Mouse (Mus musculus): ENCODE data around the gene Pnrc2. TPM values are rescaled to one million over a fixed set of nuclear protein-coding genes. Genes with fewer than 3 reads are reported as not detected.

Pnrc2 gene
- polyA plus RNA-seq, 1 experiment from 2014 or later: 234 TPM

DNA sequence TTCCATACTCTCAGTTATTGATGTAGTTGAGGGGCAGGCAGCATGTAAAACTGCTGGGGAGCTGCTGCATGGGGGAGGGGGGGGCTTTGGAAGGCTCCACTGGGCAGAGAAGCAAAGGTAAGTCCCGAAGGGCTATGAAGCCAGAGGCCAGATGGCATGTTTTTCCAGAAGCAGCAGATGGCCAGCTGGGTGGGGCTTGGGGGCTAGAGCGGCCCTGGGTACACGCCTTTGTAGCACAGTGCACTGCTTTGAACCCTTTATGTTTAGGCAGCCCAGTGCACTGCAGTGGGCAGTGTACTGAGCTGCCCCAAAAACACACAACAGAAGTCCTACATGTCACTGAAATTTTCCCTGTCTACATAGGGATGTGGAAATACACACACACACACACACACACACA lies 39.2 kb upstream of the Pnrc2 start:
- Histone ChIP-seq H3K27me3 (ENCODE audit: control insufficient read depth, insufficient read depth, low read length) (no peaks in the 10 kb centered on the region), H3K27ac (ENCODE audit: low read depth, low read length) (peak overlapping the region; percentile 37; the same call in 1 of the 2 replicates), H3K4me2 (ENCODE audit: low read depth, low read length, severe bottlenecking) (no peak overlapping the region), H3K4me1 (replicated peaks; ENCODE audit: control insufficient read depth, insufficient read depth, low read length) (peaks cover 4% of the 10 kb centered on the region; the same call in 1 of the 2 replicates), H3K9me3 (ENCODE audit: control insufficient read depth, low read length) (no peaks in the 10 kb centered on the region), H3K36me3 (ENCODE audit: control insufficient read depth, insufficient read depth, low read length) (no peaks in the 10 kb centered on the region), H3K4me3 (ENCODE audit: low read depth, low read length) (no peak overlapping the region), H3K9ac (ENCODE audit: low read length) (no peak overlapping the region)
- WGBS: 26% methylated on average over 3 of the region's 3 CpGs
- peak; percentile 76; the same call in 1 of the 2 replicates for ATAC-seq (replicated peaks; ENCODE audit: low FRiP score)
- peak; percentile 64 for DNase-seq (ENCODE audit: low spot score)

DNA sequence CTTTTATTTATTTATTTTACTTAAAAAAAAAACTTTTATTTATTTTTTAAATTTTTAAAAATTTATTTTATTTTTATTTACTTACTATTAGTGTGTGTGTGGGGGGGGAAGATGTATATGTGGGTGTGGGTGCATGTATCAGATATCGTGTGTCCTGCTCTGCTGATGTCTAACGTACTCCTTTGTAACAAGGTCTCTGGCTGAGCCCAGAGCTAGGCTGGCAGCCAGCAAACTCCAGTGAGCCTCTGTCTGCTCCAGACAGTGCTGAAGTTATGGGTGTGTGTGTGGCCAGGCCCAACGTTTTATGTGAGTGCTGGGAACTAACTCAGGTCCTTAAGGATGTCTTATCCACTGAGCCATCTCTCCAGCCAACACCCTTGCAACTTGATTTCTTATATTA lies 38.5 kb upstream of the Pnrc2 start:
- H3K4me3 ChIP-seq (ENCODE audit: low read depth, low read length): no peak overlapping the region
- no peaks in the 10 kb centered on the region for H3K9me3 ChIP-seq (ENCODE audit: control insufficient read depth, low read length)
- H3K27ac ChIP-seq (ENCODE audit: low read depth, low read length): no peak overlapping the region
- no peaks in the 10 kb centered on the region for H3K27me3 ChIP-seq (ENCODE audit: control insufficient read depth, insufficient read depth, low read length)
- H3K4me1 ChIP-seq (replicated peaks; ENCODE audit: control insufficient read depth, insufficient read depth, low read length): peaks cover 4% of the 10 kb centered on the region; the same call in 1 of the 2 replicates
- H3K4me2 ChIP-seq (ENCODE audit: low read depth, low read length, severe bottlenecking): no peak overlapping the region
- ATAC-seq (replicated peaks; ENCODE audit: low FRiP score) (no peak), DNase-seq (ENCODE audit: low spot score) (no peak)
- no peak overlapping the region for H3K9ac ChIP-seq (ENCODE audit: low read length)
- no peaks in the 10 kb centered on the region for H3K36me3 ChIP-seq (ENCODE audit: control insufficient read depth, insufficient read depth, low read length)
- WGBS: 69% methylated on average over 3 of the region's 3 CpGs

DNA sequence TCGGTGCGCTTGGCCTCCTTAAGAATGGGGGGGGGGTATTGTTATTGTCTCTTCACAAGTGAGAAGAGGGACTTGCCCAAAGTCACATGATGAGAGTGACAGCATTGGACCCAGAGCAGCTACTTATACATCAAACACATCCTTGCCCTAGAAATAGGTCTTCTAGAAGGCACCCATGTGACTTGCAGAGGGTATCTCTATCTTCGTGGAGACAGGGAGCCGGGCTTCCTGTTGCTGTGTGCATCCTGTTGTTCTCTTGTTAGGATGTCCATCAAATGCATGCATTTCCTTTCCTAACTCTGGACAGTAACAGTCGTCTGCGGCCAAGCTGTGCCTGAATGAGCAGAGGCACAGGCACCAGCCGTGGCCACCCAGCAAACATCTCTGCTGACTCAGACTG lies 37.9 kb upstream of the Pnrc2 start:
- no peak overlapping the region for H3K9ac ChIP-seq (ENCODE audit: low read length)
- no peak overlapping the region for H3K4me2 ChIP-seq (ENCODE audit: low read depth, low read length, severe bottlenecking)
- 76% methylated on average over 7 of the region's 7 CpGs for WGBS
- ATAC-seq (replicated peaks; ENCODE audit: low FRiP score): no peak
- no peak overlapping the region for H3K27ac ChIP-seq (ENCODE audit: low read depth, low read length)
- H3K4me3 ChIP-seq (ENCODE audit: low read depth, low read length): no peak overlapping the region
- no peak for DNase-seq (ENCODE audit: low spot score)
- H3K27me3 ChIP-seq (ENCODE audit: control insufficient read depth, insufficient read depth, low read length): no peaks in the 10 kb centered on the region
- H3K4me1 ChIP-seq (replicated peaks; ENCODE audit: control insufficient read depth, insufficient read depth, low read length): peaks cover 4% of the 10 kb centered on the region; the same call in 1 of the 2 replicates
- no peaks in the 10 kb centered on the region for H3K36me3 ChIP-seq (ENCODE audit: control insufficient read depth, insufficient read depth, low read length)
- no peaks in the 10 kb centered on the region for H3K9me3 ChIP-seq (ENCODE audit: control insufficient read depth, low read length)

DNA sequence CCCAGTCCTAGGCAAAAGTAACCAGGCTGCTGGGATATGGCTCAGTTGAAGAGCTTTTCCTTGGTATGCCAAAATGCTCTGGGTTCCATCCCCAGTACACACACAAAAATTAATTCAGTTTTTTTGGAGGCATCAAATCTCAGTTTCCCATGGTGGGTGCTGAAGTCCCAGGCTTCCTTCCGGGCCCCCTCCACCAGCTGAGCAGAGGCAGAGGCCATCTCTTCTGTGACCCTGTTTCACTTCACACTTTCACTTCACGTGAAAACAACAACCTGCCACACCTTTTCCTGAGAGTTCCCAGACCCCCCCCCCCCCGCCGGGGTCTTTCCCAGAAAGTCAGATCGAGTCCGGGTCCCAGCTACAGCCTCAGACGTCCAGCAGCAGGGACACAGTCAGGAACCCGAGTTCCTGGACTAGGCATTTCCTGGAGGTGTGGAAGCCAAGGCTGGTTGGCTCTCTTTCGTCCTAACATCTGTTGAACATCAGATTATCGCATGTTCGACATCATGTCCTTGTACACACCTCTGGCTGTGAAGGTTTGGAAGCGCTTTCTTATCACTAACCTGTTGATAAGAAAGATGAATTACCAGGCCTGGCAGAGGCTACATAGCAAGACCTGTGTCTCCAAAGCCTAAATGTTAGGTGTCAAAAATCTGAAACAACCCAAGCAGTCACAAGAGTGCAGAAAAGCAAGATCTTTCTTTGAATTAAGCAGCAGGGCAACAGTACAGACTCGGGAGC lies 35.8 kb upstream of the Pnrc2 start:
- Histone ChIP-seq H3K4me2 (ENCODE audit: low read depth, low read length, severe bottlenecking) (no peak overlapping the region), H3K4me1 (replicated peaks; ENCODE audit: control insufficient read depth, insufficient read depth, low read length) (peaks cover 4% of the 10 kb centered on the region; the same call in 1 of the 2 replicates), H3K27me3 (ENCODE audit: control insufficient read depth, insufficient read depth, low read length) (no peaks in the 10 kb centered on the region), H3K4me3 (ENCODE audit: low read depth, low read length) (no peak overlapping the region), H3K27ac (ENCODE audit: low read depth, low read length) (no peak overlapping the region), H3K36me3 (ENCODE audit: control insufficient read depth, insufficient read depth, low read length) (no peaks in the 10 kb centered on the region), H3K9ac (ENCODE audit: low read length) (no peak overlapping the region), H3K9me3 (ENCODE audit: control insufficient read depth, low read length) (no peaks in the 10 kb centered on the region)
- DNase-seq (ENCODE audit: low spot score) (no peak), ATAC-seq (replicated peaks; ENCODE audit: low FRiP score) (no peak)
- 76% methylated on average over 13 of the region's 13 CpGs for WGBS

DNA sequence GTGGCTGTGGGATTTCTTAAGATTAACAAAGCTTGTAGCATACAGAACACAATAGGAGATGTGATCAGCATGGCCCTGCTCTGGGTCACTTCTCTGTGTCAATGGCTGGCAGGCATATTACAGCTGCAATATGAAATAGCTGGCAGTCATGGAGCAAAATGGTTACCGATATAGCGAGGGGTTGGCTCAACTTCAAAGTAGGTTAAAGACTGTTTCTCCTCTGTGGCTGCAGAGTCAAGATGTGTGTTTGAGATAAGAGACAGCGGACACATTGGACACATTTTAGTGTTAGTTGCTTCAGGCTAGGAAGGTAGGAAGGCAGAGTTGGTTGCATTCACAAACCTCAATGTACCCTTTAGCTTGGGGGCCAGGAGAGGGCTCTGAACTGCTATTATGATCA lies 33.0 kb upstream of the Pnrc2 start:
- H3K4me1 ChIP-seq (replicated peaks; ENCODE audit: control insufficient read depth, insufficient read depth, low read length): no peaks in the 10 kb centered on the region
- H3K9ac ChIP-seq (ENCODE audit: low read length): no peak overlapping the region
- H3K27me3 ChIP-seq (ENCODE audit: control insufficient read depth, insufficient read depth, low read length): no peaks in the 10 kb centered on the region
- no peak overlapping the region for H3K27ac ChIP-seq (ENCODE audit: low read depth, low read length)
- DNase-seq (ENCODE audit: low spot score) (no peak), ATAC-seq (replicated peaks; ENCODE audit: low FRiP score) (no peak)
- no peaks in the 10 kb centered on the region for H3K9me3 ChIP-seq (ENCODE audit: control insufficient read depth, low read length)
- H3K4me2 ChIP-seq (ENCODE audit: low read depth, low read length, severe bottlenecking): no peak overlapping the region
- 90% methylated on average over 3 of the region's 3 CpGs for WGBS
- no peaks in the 10 kb centered on the region for H3K36me3 ChIP-seq (ENCODE audit: control insufficient read depth, insufficient read depth, low read length)
- no peak overlapping the region for H3K4me3 ChIP-seq (ENCODE audit: low read depth, low read length)

DNA sequence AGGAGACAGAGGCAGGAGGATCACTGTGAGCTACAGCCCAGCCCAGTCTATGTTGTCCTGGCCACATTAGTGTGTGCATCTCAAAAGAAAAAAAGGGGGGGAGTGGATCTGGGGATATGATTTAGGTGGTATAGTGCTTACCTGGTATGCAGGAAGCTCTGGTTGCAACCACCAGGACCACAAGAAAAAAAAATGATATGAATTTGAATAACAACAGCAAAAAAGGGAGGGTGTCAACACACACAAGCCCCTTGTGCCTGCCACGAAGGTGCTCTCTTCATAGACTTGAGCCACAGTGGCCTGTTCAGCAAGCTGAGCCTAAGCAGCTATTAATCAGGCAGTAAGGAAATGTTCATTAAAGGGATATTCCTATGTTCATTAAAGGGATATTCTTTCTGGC lies 31.2 kb upstream of the Pnrc2 start:
- H3K9ac ChIP-seq (ENCODE audit: low read length): no peak overlapping the region
- H3K4me2 ChIP-seq (ENCODE audit: low read depth, low read length, severe bottlenecking): no peak overlapping the region
- no peaks in the 10 kb centered on the region for H3K36me3 ChIP-seq (ENCODE audit: control insufficient read depth, insufficient read depth, low read length)
- no peak overlapping the region for H3K4me3 ChIP-seq (ENCODE audit: low read depth, low read length)
- no peak overlapping the region for H3K27ac ChIP-seq (ENCODE audit: low read depth, low read length)
- WGBS: 63% methylated on average over 1 of the region's 1 CpGs
- no peak for DNase-seq (ENCODE audit: low spot score)
- H3K9me3 ChIP-seq (ENCODE audit: control insufficient read depth, low read length): no peaks in the 10 kb centered on the region
- no peaks in the 10 kb centered on the region for H3K4me1 ChIP-seq (replicated peaks; ENCODE audit: control insufficient read depth, insufficient read depth, low read length)
- no peak for ATAC-seq (replicated peaks; ENCODE audit: low FRiP score)
- H3K27me3 ChIP-seq (ENCODE audit: control insufficient read depth, insufficient read depth, low read length): no peaks in the 10 kb centered on the region

DNA sequence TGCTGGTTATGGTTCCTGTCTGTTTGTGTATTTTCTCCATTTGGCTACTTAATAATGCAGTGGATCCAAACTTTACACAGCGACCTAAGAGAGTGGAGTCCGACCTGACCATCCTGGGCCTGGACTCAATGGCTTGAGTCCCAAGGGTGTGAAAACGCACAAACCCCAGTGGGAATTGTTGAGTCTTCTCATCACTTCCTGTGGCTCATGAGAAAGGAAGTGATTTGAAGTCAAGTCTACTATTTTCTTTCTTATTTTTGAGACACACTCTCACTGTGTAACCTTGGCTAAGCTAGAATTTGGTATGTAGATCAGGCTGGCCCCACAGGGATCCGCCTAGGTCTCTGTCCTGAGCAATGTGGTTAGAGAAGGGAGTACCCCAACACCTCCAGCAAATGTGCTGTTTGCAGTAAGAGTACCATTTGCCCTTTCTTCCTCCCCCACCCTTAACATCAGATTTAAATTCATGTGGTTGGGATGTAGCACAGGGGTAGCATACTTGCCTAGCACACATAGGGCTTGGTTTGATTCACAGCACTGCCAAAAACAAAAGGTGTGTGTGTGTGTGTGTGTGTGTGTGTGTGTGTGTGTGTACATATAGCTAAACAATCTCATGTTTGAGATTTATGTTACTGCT lies 29.1 kb upstream of the Pnrc2 start:
- ATAC-seq (replicated peaks; ENCODE audit: low FRiP score) (no peak), DNase-seq (ENCODE audit: low spot score) (no peak)
- Histone ChIP-seq H3K27me3 (ENCODE audit: control insufficient read depth, insufficient read depth, low read length) (no peaks in the 10 kb centered on the region), H3K4me2 (ENCODE audit: low read depth, low read length, severe bottlenecking) (no peak overlapping the region), H3K9me3 (ENCODE audit: control insufficient read depth, low read length) (no peaks in the 10 kb centered on the region), H3K4me1 (replicated peaks; ENCODE audit: control insufficient read depth, insufficient read depth, low read length) (no peaks in the 10 kb centered on the region), H3K4me3 (ENCODE audit: low read depth, low read length) (no peak overlapping the region), H3K27ac (ENCODE audit: low read depth, low read length) (no peak overlapping the region), H3K36me3 (ENCODE audit: control insufficient read depth, insufficient read depth, low read length) (no peaks in the 10 kb centered on the region), H3K9ac (ENCODE audit: low read length) (no peak overlapping the region)
- 95% methylated on average over 4 of the region's 4 CpGs for WGBS

DNA sequence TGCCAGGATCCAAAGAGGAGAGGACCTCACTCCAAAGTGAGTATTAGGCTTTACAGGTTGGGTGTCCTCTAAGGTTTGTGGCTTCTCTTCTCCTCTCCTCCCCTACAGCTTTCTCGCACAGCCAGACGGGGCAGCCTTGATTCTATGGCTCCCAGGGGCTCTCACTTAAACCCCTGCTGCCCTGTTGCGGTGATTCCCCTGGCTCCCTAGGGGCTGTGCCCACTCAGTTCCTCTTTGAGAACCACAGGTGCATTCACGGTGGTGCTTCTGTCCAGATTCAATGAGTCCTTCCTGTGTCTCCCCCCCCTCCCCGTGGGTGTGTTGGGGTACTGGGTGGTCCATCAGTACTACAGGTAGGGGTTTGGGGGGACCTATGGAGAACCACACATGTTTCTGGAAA lies 26.4 kb upstream of the Pnrc2 start:
- WGBS: 75% methylated on average over 5 of the region's 5 CpGs

DNA sequence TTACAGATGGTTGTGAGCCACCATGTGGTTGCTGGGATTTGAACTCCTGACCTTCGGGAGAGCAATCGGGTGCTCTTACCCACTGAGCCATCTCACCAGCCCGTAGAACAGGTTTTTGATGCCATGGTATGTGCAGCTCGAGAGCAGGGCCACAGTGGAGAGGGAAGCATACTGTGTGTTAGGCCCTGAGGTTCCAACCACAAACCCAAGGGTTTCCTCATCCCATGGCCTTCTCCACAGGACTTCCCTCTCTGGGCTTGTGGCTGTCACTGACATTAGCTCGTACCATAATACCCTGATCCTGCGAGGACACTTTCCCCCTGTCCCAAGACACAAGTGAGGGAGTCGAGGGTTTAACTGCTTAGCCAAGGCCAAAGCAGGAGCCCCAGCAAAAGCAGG lies 25.4 kb upstream of the Pnrc2 start:
- Histone ChIP-seq H3K4me2 (ENCODE audit: low read depth, low read length, severe bottlenecking) (no peak overlapping the region), H3K9ac (ENCODE audit: low read length) (no peak overlapping the region), H3K27ac (ENCODE audit: low read depth, low read length) (no peak overlapping the region), H3K4me3 (ENCODE audit: low read depth, low read length) (no peak overlapping the region), H3K27me3 (ENCODE audit: control insufficient read depth, insufficient read depth, low read length) (no peaks in the 10 kb centered on the region), H3K9me3 (ENCODE audit: control insufficient read depth, low read length) (no peaks in the 10 kb centered on the region), H3K4me1 (replicated peaks; ENCODE audit: control insufficient read depth, insufficient read depth, low read length) (no peaks in the 10 kb centered on the region), H3K36me3 (ENCODE audit: control insufficient read depth, insufficient read depth, low read length) (no peaks in the 10 kb centered on the region)
- WGBS: 88% methylated on average over 7 of the region's 7 CpGs
- DNase-seq (ENCODE audit: low spot score): no peak
- ATAC-seq (replicated peaks; ENCODE audit: low FRiP score): no peak

More for the DNA sequence above, 26.4 kb upstream of the Pnrc2 start:
- Histone ChIP-seq H3K27ac (ENCODE audit: low read depth, low read length) (no peak overlapping the region), H3K27me3 (ENCODE audit: control insufficient read depth, insufficient read depth, low read length) (no peaks in the 10 kb centered on the region), H3K36me3 (ENCODE audit: control insufficient read depth, insufficient read depth, low read length) (no peaks in the 10 kb centered on the region), H3K9ac (ENCODE audit: low read length) (no peak overlapping the region), H3K4me2 (ENCODE audit: low read depth, low read length, severe bottlenecking) (no peak overlapping the region), H3K4me1 (replicated peaks; ENCODE audit: control insufficient read depth, insufficient read depth, low read length) (no peaks in the 10 kb centered on the region), H3K4me3 (ENCODE audit: low read depth, low read length) (no peak overlapping the region), H3K9me3 (ENCODE audit: control insufficient read depth, low read length) (no peaks in the 10 kb centered on the region)
- no peak for ATAC-seq (replicated peaks; ENCODE audit: low FRiP score)
- DNase-seq (ENCODE audit: low spot score): no peak
